Mouse (Mus musculus) right cerebral cortex, postnatal 36 days (tissue): Measurements from ENCODE around the gene 5031410I06Rik.
"Not testable (repeated sequence)": the region's sequence is repeated elsewhere in the genome, so short reads cannot be mapped to it uniquely, and the experiment has no call there.

Experiments
- DNase-seq, 2 experiments: peaks; one replicate each; pipeline ENCODE4 v3.0.0; 2022; ENCODE audit warnings: low spot score in 2 of 2, mixed read lengths in 1 of 2

5031410I06Rik gene

DNA sequence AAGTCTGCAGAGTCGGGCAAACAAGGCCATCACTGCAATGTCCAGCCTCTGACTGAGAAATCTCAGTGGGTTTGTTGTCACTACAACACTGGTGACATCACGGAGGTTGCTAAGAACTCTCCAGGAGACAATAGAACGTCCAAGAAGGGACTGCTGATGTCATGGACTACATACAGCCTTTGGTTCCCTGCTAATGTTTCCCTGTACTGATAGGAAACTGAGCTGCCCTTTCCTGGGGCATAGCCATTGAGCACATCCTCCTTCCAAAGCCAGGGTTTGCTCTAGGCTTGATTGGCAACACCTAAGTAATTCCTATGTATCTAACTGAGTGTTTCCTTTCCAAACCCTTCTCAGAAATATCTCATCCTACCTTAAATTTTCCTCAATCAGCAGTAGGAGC, at the start of gene 5031410I06Rik:
5031410I06Rik (minus strand) TSS at position 101 of the 400 bp plus-strand sequence.
- DNase-seq: not testable (repeated sequence)

DNA sequence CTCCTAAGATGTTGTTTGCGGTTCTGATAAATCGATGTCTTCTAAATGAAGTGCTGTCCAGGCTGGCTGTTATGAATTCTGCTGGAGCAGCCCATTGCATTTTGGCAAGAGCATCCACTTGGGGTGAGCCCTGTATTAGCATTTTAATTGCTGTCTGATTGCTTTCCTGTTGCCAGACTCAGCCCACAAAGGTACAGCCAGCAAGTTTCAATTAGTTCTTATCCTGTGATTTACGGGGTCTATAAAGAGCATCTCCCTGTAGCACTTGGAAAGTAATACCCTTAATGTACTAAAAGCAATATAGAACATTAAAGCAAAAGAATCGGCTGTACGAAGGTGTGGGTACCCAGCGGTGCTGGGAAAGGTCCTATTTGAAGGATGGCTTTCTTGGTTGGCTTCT, 37.7 kb upstream of the 5031410I06Rik start:
- no peak for DNase-seq

DNA sequence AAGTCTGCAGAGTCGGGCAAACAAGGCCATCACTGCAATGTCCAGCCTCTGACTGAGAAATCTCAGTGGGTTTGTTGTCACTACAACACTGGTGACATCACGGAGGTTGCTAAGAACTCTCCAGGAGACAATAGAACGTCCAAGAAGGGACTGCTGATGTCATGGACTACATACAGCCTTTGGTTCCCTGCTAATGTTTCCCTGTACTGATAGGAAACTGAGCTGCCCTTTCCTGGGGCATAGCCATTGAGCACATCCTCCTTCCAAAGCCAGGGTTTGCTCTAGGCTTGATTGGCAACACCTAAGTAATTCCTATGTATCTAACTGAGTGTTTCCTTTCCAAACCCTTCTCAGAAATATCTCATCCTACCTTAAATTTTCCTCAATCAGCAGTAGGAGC, 16.2 kb upstream of the 5031410I06Rik start, which contains the start of gene Gm10220:
Gm10220 (minus strand) TSS at position 101 of the 400 bp plus-strand sequence.
- DNase-seq: not testable (repeated sequence)

DNA sequence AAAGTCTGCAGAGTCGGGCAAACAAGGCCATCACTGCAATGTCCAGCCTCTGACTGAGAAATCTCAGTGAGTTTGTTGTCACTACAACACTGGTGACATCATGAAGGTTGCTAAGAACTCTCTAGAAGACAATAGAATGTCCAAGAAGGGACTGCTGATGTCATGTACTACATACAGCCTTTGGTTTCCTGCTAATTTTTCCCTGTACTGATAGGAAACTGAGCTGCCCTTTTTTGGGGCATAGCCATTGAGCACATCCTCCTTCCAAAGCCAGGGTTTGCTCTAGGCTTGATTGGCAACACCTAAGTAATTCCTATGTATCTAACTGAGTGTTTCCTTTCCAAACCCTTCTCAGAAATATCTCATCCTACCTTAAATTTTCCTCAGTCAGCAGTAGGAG, 16.0 kb downstream of the 5031410I06Rik start, which contains the start of gene Gm10471:
Gm10471 (minus strand) TSS at position 101 of the 400 bp plus-strand sequence.
- DNase-seq: not testable (repeated sequence)

DNA sequence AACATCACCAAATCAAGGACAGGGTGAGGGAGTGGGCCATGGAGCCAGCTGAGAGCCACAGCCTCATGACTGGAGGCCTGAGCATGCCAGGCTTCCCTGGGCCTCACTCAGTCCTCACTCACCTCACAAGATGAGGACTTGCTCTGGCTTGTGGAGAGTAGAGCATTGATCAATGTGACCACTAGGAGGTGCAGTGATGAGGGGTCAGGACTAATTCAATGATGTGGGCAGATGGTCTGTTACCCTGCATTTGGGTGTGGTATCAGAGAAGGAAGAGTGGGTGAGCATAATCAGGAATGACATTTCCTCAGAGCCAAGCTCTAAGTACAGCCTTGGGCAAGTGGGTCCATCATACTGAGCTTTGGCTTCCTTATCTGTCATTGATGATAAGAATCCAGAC, 26.1 kb downstream of the 5031410I06Rik start:
- DNase-seq: not testable (repeated sequence)

DNA sequence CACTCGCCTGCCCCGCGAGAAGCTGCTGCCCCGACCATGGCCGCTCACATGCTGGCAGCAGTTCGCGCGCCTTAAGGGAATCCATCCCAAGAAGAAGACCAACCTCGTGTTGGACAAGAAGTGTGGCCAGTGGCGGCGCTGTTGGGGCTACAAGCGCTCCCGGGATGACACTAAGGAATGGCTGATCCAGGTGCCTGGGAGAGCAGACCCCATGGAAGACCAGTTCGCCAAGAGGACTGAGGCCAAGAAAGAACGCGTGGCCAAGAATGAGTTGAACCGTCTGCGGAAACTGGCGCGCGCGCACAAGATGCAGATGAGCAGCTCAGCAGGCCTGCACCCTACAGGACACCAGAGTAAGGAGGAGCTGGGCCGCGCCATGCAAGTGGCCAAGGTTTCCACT, 34.4 kb downstream of the 5031410I06Rik start:
- DNase-seq: no peak

DNA sequence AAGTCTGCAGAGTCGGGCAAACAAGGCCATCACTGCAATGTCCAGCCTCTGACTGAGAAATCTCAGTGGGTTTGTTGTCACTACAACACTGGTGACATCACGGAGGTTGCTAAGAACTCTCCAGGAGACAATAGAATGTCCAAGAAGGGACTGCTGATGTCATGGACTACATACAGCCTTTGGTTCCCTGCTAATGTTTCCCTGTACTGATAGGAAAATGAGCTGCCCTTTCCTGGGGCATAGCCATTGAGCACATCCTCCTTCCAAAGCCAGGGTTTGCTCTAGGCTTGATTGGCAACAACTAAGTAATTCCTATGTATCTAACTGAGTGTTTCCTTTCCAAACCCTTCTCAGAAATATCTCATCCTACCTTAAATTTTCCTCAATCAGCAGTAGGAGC, 46.7 kb downstream of the 5031410I06Rik start, which contains the start of gene Gm7347:
Gm7347 (minus strand) TSS at position 101 of the 400 bp plus-strand sequence.
- not testable (repeated sequence) for DNase-seq
